Comparison of ENCODE assay signal across 9 mouse cellular contexts in genomic region chr6:90735396-90736036, GRCm38 (mm10).
DNase-seq lines count a peak whose midpoint lies in the region; ATAC-seq and TF ChIP-seq lines count a peak whose summit lies in the region.
"Had no signal": no experiment of that assay in that cellular context is flagged by ENCODE, and none has a peak within 500 bp of the region (broad histone marks: within the 10 kb centered on the region; RNA-seq: fewer than 3 reads in every experiment).

No protein-coding gene starts in this region.

- peak overlapping the region; percentile 89 for H3K4me3 ChIP-seq in heart, embryonic 15.5 days
- H3K4me3 ChIP-seq in cortical plate, adult 2 months (ENCODE audit: insufficient read depth, low read length), result peak overlapping the region; percentile 48; the same call in 1 of the 2 replicates
- peak overlapping the region; percentile 75 for H3K4me3 ChIP-seq in hindbrain, embryonic 16.5 days (ENCODE audit: low read length)
- H3K4me3 ChIP-seq in midbrain, embryonic 14.5 days (replicated peaks; ENCODE audit: low read depth, low read length), result peak overlapping the region; percentile 74

- H3K9me3 ChIP-seq in heart, embryonic 15.5 days (replicated peaks), result no peaks in the 10 kb centered on the region
- H3K9me3 ChIP-seq in hindbrain, embryonic 16.5 days (ENCODE audit: control insufficient read depth, low read length), result no peaks in the 10 kb centered on the region
- H3K9me3 ChIP-seq in midbrain, embryonic 14.5 days (ENCODE audit: control insufficient read depth, low read length), result no peaks in the 10 kb centered on the region
- H3K9me3 ChIP-seq: G1E had no signal

- H3K4me2 ChIP-seq in heart, embryonic 15.5 days, result peak overlapping the region; percentile 93
- peak overlapping the region; percentile 91 for H3K4me2 ChIP-seq in hindbrain, embryonic 16.5 days (ENCODE audit: low read length)
- H3K4me2 ChIP-seq in midbrain, embryonic 14.5 days (ENCODE audit: low read length), result peak overlapping the region; percentile 94

- no peak for DNase-seq in heart, adult 9 months (ENCODE audit: low spot score in 2 of 2)
- DNase-seq in midbrain, embryonic 14.5 days, result no peak
- DNase-seq in left cerebral cortex, postnatal 14 days (ENCODE audit: low spot score in 2 of 2), result no peak
- no peak for DNase-seq in ovary, adult 18-20 months (ENCODE audit: low spot score)
- no peak for DNase-seq in thymus, postnatal 10 days (ENCODE audit: low spot score in 2 of 2)

- H3K27ac ChIP-seq in heart, embryonic 15.5 days, result peak overlapping the region; percentile 89
- H3K27ac ChIP-seq in cortical plate, adult 2 months (ENCODE audit: insufficient read depth, low read length), result no peak overlapping the region
- H3K27ac ChIP-seq in hindbrain, embryonic 16.5 days (ENCODE audit: low read depth, low read length), result no peak overlapping the region; the same call in 1 of the 2 replicates
- H3K27ac ChIP-seq in midbrain, embryonic 14.5 days (replicated peaks; ENCODE audit: low read depth, low read length), result no peak overlapping the region

- TF ChIP-seq CTCF in cortical plate, adult 2 months (IDR thresholded peaks at IDR 0.05; ENCODE audit: extremely low read depth, insufficient read depth, low read length), result no peak

- peaks cover 56% of the 10 kb centered on the region for H3K4me1 ChIP-seq in heart, embryonic 15.5 days (replicated peaks)
- peaks cover 5% of the 10 kb centered on the region; the same call in 1 of the 2 replicates for H3K4me1 ChIP-seq in cortical plate, adult 2 months (ENCODE audit: control insufficient read depth, insufficient read depth, low read length)
- peaks cover 27% of the 10 kb centered on the region for H3K4me1 ChIP-seq in hindbrain, embryonic 16.5 days (ENCODE audit: control insufficient read depth, insufficient read depth, low read depth, low read length)
- H3K4me1 ChIP-seq in midbrain, embryonic 14.5 days (ENCODE audit: control insufficient read depth, insufficient read depth, low read length), result peaks cover 14% of the 10 kb centered on the region

- H3K27me3 ChIP-seq in heart, embryonic 15.5 days, result no peaks in the 10 kb centered on the region
- no peaks in the 10 kb centered on the region for H3K27me3 ChIP-seq in hindbrain, embryonic 16.5 days (replicated peaks; ENCODE audit: control insufficient read depth, insufficient read depth, low read length)
- H3K27me3 ChIP-seq in midbrain, embryonic 14.5 days (ENCODE audit: control insufficient read depth, insufficient read depth, low read length), result no peaks in the 10 kb centered on the region

- no peak for TF ChIP-seq POLR2A in cortical plate, adult 2 months (IDR thresholded peaks at IDR 0.05; ENCODE audit: extremely low read depth, insufficient read depth, low read length)

- no peaks in the 10 kb centered on the region for H3K36me3 ChIP-seq in heart, embryonic 15.5 days
- no peaks in the 10 kb centered on the region for H3K36me3 ChIP-seq in hindbrain, embryonic 16.5 days (ENCODE audit: control insufficient read depth, insufficient read depth, low read length)
- no peaks in the 10 kb centered on the region for H3K36me3 ChIP-seq in midbrain, embryonic 14.5 days (ENCODE audit: control insufficient read depth, insufficient read depth, low read length)
- H3K36me3 ChIP-seq: G1E had no signal

- intact Hi-C loops in left cerebral cortex, postnatal 14 days (cut with DNase I), result loop anchor here (5.0 to 10.0 kb wide), 3 partner anchors 57 to 409 kb away; no protein-coding TSS in a partner anchor

- 34% methylated on average over 4 of the region's 4 CpGs for WGBS in heart, embryonic 15.5 days
- WGBS in hindbrain, embryonic 16.5 days, result 41% methylated on average over 4 of the region's 4 CpGs
- WGBS in midbrain, embryonic 14.5 days, result 36% methylated on average over 4 of the region's 4 CpGs

- H3K9ac ChIP-seq in heart, embryonic 15.5 days, result peak overlapping the region; percentile 90
- H3K9ac ChIP-seq in hindbrain, embryonic 16.5 days (ENCODE audit: low read depth, low read length), result peak overlapping the region; percentile 92
- peak overlapping the region; percentile 88; the same call in 1 of the 2 replicates for H3K9ac ChIP-seq in midbrain, embryonic 14.5 days (replicated peaks; ENCODE audit: low read length)

- no peak for ATAC-seq in heart, embryonic 15.5 days (replicated peaks; ENCODE audit: insufficient number of reproducible peaks, insufficient read depth, low FRiP score, low read depth)
- 0 out of 2 replicates have a peak, but pooled peaks have one; percentile 9 for ATAC-seq in hindbrain, embryonic 16.5 days
- ATAC-seq in midbrain, embryonic 14.5 days (ENCODE audit: low FRiP score, low TSS enrichment), result no peak
